Mouse (Mus musculus) CH12.LX (cell line): ENCODE data around the gene Prkcd. TPM values are rescaled to one million over a fixed set of nuclear protein-coding genes. Genes with fewer than 3 reads are reported as not detected.

Experiments used
- DNase-seq: peaks from one replicate; pipeline ENCODE4 v3.0.0-alpha.2; 2013; ENCODE audit errors: extremely low read depth
- H3K27ac ChIP-seq: 2 replicates; pipeline ENCODE4 v1.5.1; 2012; ENCODE audit warnings: low read depth, mild to moderate bottlenecking, control low read depth, moderate library complexity; ENCODE audit not compliant: insufficient read depth
- H3K27me3 ChIP-seq: replicated peaks from 2 replicates; pipeline ENCODE3; 2012; ENCODE audit warnings: inconsistent platforms
- H3K36me3 ChIP-seq, 2 experiments: replicated peaks in 1 of 2; 2 replicates each; pipeline versions ENCODE3 to v1.6.1; 2012; ENCODE audit warnings: inconsistent platforms in 1 of 2, low read length in 1 of 2, mild to moderate bottlenecking in 1 of 2, mixed read lengths in 1 of 2, moderate library complexity in 1 of 2; ENCODE audit not compliant: control insufficient read depth in 1 of 2, insufficient read depth in 1 of 2
- H3K4me1 ChIP-seq, 2 experiments: 2 replicates each; pipeline ENCODE4 v1.6.1; 2012; ENCODE audit warnings: inconsistent platforms in 1 of 2, moderate library complexity in 1 of 2; ENCODE audit not compliant: insufficient read depth in 2 of 2, control insufficient read depth in 1 of 2
- H3K4me2 ChIP-seq: 2 replicates; pipeline ENCODE4 v1.6.1; 2012; ENCODE audit warnings: low read depth, mild to moderate bottlenecking, control low read depth; ENCODE audit not compliant: poor library complexity, insufficient read depth, severe bottlenecking
- H3K4me3 ChIP-seq, 3 experiments: fragments of 150-350 bp in 1 of 3; sonication (generic) in 1 of 3; replicated peaks in 1 of 3; 2 replicates each; pipeline versions ENCODE3 to v1.5.1; 2011 to 2012; ENCODE audit warnings: low read depth in 2 of 3, low read length in 2 of 3, mild to moderate bottlenecking in 2 of 3, moderate library complexity in 2 of 3, control low read depth in 1 of 3, improper control_type of control experiment in 1 of 3, inconsistent platforms in 1 of 3, mixed read lengths in 1 of 3; ENCODE audit not compliant: poor library complexity in 1 of 3
- H3K79me2 ChIP-seq: replicated peaks from 2 replicates; pipeline ENCODE4 v1.6.1; 2012; ENCODE audit warnings: mild to moderate bottlenecking, moderate library complexity; ENCODE audit not compliant: control insufficient read depth, poor library complexity, insufficient read depth, severe bottlenecking; ENCODE audit errors: extremely low read depth
- H3K9ac ChIP-seq: 2 replicates; pipeline ENCODE4 v1.6.1; 2012; ENCODE audit warnings: low read depth, mild to moderate bottlenecking, control low read depth, moderate library complexity; ENCODE audit not compliant: insufficient read depth
- H3K9me3 ChIP-seq: replicated peaks from 2 replicates; pipeline ENCODE3; 2012; ENCODE audit warnings: low read length, inconsistent platforms, mixed read lengths
- BHLHE40 ChIP-seq: IDR thresholded peaks from 2 replicates; pipeline ENCODE4 v1.6.1; 2011; ENCODE audit warnings: mild to moderate bottlenecking, low read depth, low read length, improper control_type of control experiment
- CHD2 ChIP-seq: IDR thresholded peaks from 2 replicates; pipeline ENCODE4 v1.6.1; 2011; ENCODE audit warnings: low read length, improper control_type of control experiment
- CTCF ChIP-seq, 2 experiments: IDR thresholded peaks in 1 of 2; conservative IDR thresholded peaks in 1 of 2; 2 replicates each; pipeline ENCODE4 v1.5.1; 2011 to 2012; ENCODE audit warnings: low read depth in 2 of 2, low read length in 2 of 2, improper control_type of control experiment in 1 of 2, inconsistent platforms in 1 of 2, mild to moderate bottlenecking in 1 of 2, moderate library complexity in 1 of 2
- E2F4 ChIP-seq: IDR thresholded peaks from 2 replicates; pipeline ENCODE4 v1.6.1; 2011; ENCODE audit warnings: low read depth, low read length, improper control_type of control experiment; ENCODE audit not compliant: insufficient replicate concordance
- ELF1 ChIP-seq: IDR thresholded peaks from 2 replicates; pipeline ENCODE4 v1.6.1; 2014; ENCODE audit warnings: low read depth, mild to moderate bottlenecking, inconsistent platforms, low read length, improper control_type of control experiment
- EP300 ChIP-seq: IDR thresholded peaks from 2 replicates; pipeline ENCODE4 v1.6.1; 2011; ENCODE audit warnings: low read length, improper control_type of control experiment
- ETS1 ChIP-seq: conservative IDR thresholded peaks from 2 replicates; pipeline ENCODE4 v1.6.1; 2012; ENCODE audit warnings: low read depth, mild to moderate bottlenecking, inconsistent platforms, low read length, improper control_type of control experiment, moderate library complexity
- GABPA ChIP-seq: IDR thresholded peaks from 2 replicates; pipeline ENCODE4 v1.6.1; 2012; ENCODE audit warnings: low read depth, low read length, improper control_type of control experiment, inconsistent platforms; ENCODE audit not compliant: insufficient replicate concordance
- HCFC1 ChIP-seq: IDR thresholded peaks from 2 replicates; pipeline ENCODE4 v1.6.1; 2012; ENCODE audit warnings: low read depth, mild to moderate bottlenecking, inconsistent platforms, low read length, improper control_type of control experiment
- IRF4 ChIP-seq: IDR thresholded peaks from 2 replicates; pipeline ENCODE4 v1.6.1; 2014; ENCODE audit warnings: low read depth, mild to moderate bottlenecking, inconsistent platforms, low read length, improper control_type of control experiment
- JUN ChIP-seq: IDR thresholded peaks from 2 replicates; pipeline ENCODE4 v1.6.1; 2011; ENCODE audit warnings: low read depth, mild to moderate bottlenecking, low read length, improper control_type of control experiment, moderate library complexity; ENCODE audit not compliant: insufficient read depth
- KAT2A ChIP-seq: IDR thresholded peaks from 2 replicates; pipeline ENCODE4 v1.6.1; 2012; ENCODE audit warnings: low read length, improper control_type of control experiment, inconsistent platforms; ENCODE audit not compliant: insufficient replicate concordance
- MAZ ChIP-seq: IDR thresholded peaks from 2 replicates; pipeline ENCODE4 v1.6.1; 2012; ENCODE audit warnings: low read depth, mild to moderate bottlenecking, inconsistent platforms, low read length, improper control_type of control experiment, moderate library complexity
- MXI1 ChIP-seq: IDR thresholded peaks from 2 replicates; pipeline ENCODE4 v1.6.1; 2011; ENCODE audit warnings: mild to moderate bottlenecking, low read depth, low read length, improper control_type of control experiment
- MYC ChIP-seq: IDR thresholded peaks from 2 replicates; pipeline ENCODE4 v1.6.1; 2011; ENCODE audit warnings: low read depth, mild to moderate bottlenecking, improper control_type of control experiment, low read length
- NELFE ChIP-seq: IDR thresholded peaks from 2 replicates; pipeline ENCODE4 v1.6.1; 2011; ENCODE audit warnings: low read depth, low read length, improper control_type of control experiment
- NRF1 ChIP-seq: IDR thresholded peaks from 2 replicates; pipeline ENCODE4 v1.6.1; 2014; ENCODE audit warnings: low read depth, mild to moderate bottlenecking, inconsistent platforms, low read length, improper control_type of control experiment, moderate library complexity
- PAX5 ChIP-seq: IDR thresholded peaks from 2 replicates; pipeline ENCODE4 v1.6.1; 2012; ENCODE audit warnings: low read length, inconsistent platforms, mixed read lengths
- POLR2AphosphoS2 ChIP-seq: IDR thresholded peaks from 2 replicates; pipeline ENCODE4 v1.6.1; 2011; ENCODE audit warnings: low read depth, low read length, improper control_type of control experiment
- RCOR1 ChIP-seq: conservative IDR thresholded peaks from 2 replicates; pipeline ENCODE4 v1.6.1; 2012; ENCODE audit warnings: low read depth, mild to moderate bottlenecking, inconsistent platforms, low read length, improper control_type of control experiment
- TCF12 ChIP-seq: IDR thresholded peaks from 2 replicates; pipeline ENCODE4 v1.6.1; 2014; ENCODE audit warnings: low read depth, mild to moderate bottlenecking, inconsistent platforms, low read length, improper control_type of control experiment
- UBTF ChIP-seq: IDR thresholded peaks from 2 replicates; pipeline ENCODE4 v1.6.1; 2012; ENCODE audit warnings: low read depth, mild to moderate bottlenecking, inconsistent platforms, low read length, improper control_type of control experiment, moderate library complexity
- ZC3H11A ChIP-seq: IDR thresholded peaks from 2 replicates; pipeline ENCODE4 v1.6.1; 2012; ENCODE audit warnings: low read depth, mild to moderate bottlenecking, inconsistent platforms, low read length, improper control_type of control experiment
- ZKSCAN1 ChIP-seq: IDR thresholded peaks from 2 replicates; pipeline ENCODE4 v1.6.1; 2012; ENCODE audit warnings: low read depth, inconsistent platforms, low read length, improper control_type of control experiment, borderline replicate concordance
- ZMIZ1 ChIP-seq: IDR thresholded peaks from 2 replicates; pipeline ENCODE4 v1.6.1; 2012; ENCODE audit warnings: low read depth, mild to moderate bottlenecking, inconsistent platforms, low read length, improper control_type of control experiment
- ZNF384 ChIP-seq: IDR thresholded peaks from 2 replicates; pipeline ENCODE4 v1.6.1; 2012; ENCODE audit warnings: low read depth, low read length, improper control_type of control experiment, inconsistent platforms
- dilution Hi-C: fragments of 300-500 bp; cut with MboI; formaldehyde crosslinking; loops from 2 replicates; pipeline ENCODE4 v1.14.3; 2020; ENCODE audit warnings: low sequenced_read_pairs; ENCODE audit not compliant: extremely low pct_unique_long_range_greater_than_20kb, extremely low pct_ligation_motif_present
- in situ Hi-C: fragments of 300-500 bp; cut with MboI; formaldehyde crosslinking; loops from 3 replicates; pipeline ENCODE4 v1.14.3; 2019; ENCODE audit warnings: low sequenced_read_pairs, low pct_ligation_motif_present, low pct_unique_long_range_greater_than_20kb, mixed read lengths
- polyA plus RNA-seq: library from polyadenylated mRNA; unstranded; fragments of >175 nt; gene quantifications from 2 replicates; pipeline ENCODE4 v1.2.1, GENCODE M21; 2012; ENCODE audit warnings: low read depth; ENCODE audit not compliant: insufficient read length
- total RNA-seq, 2 experiments: library from RNA; depleted of rRNA; stranded (reverse); fragments of 300-350 nt in 1 of 2; fragments of >200 nt in 1 of 2; gene quantifications; 2 replicates each; pipeline ENCODE4 v1.2.3; 2012 to 2014

Prkcd gene
- total and polyA plus RNA-seq, 3 experiments = 109 to 186 (median 122) TPM

- dilution Hi-C loops = no loop called here
- Histone ChIP-seq H3K27ac (no peak overlapping the region), H3K27me3 (no peaks in the 10 kb centered on the region), H3K9me3 (no peaks in the 10 kb centered on the region), H3K4me3 (no peak overlapping the region), H3K4me1 (peaks cover 0 to 31% of the 10 kb centered on the region in 2 experiments; a peak in 2 of 4 replicates), H3K9ac (no peak overlapping the region), H3K79me2 (peaks cover 13% of the 10 kb centered on the region), H3K4me2 (no peak overlapping the region), H3K36me3 (peaks cover 65 to 94% of the 10 kb centered on the region in 2 experiments)
- DNase-seq = no peak
- in situ Hi-C loops = no loop called here
- TF ChIP-seq E2F4 (no peak), NRF1 (no peak), MXI1 (no peak), RCOR1 (no peak), CTCF (conservative IDR thresholded peaks at IDR 0.05 in 1 of 2, IDR thresholded peaks at IDR 0.05 in 1 of 2; ENCODE audit: low read depth in 2 of 2, low read length in 2 of 2) (no peak), ETS1 (no peak), KAT2A (no peak), UBTF (no peak), EP300 (no peak), JUN (no peak), ZNF384 (no peak), PAX5 (no peak), HCFC1 (no peak), ELF1 (no peak), CHD2 (no peak), MYC (no peak), MAZ (no peak), BHLHE40 (no peak), TCF12 (no peak), NELFE (no peak)
Observed at GRCm38 (mm10) chr14:30561470-30562187, 64.4 kb downstream of the Prkcd start.

- no peak overlapping the region for H3K4me2 ChIP-seq
- no peaks in the 10 kb centered on the region for H3K27me3 ChIP-seq
- H3K36me3 ChIP-seq = peaks cover 65 to 94% of the 10 kb centered on the region in 2 experiments
- no peak for DNase-seq
- no peak overlapping the region for H3K4me3 ChIP-seq
- no peak for TF ChIP-seq TCF12
- TF ChIP-seq BHLHE40 = no peak
- no peak for TF ChIP-seq EP300
- no peak for TF ChIP-seq POLR2AphosphoS2
- TF ChIP-seq IRF4 = no peak
- no peak for TF ChIP-seq HCFC1
- no peak for TF ChIP-seq ZC3H11A
- no peak for TF ChIP-seq PAX5
- no peak for TF ChIP-seq ZMIZ1
- no peak for TF ChIP-seq GABPA
- TF ChIP-seq E2F4 = no peak
- no peak for TF ChIP-seq ETS1
- no peak for TF ChIP-seq ZKSCAN1
- no peak for TF ChIP-seq JUN
- no peak for TF ChIP-seq RCOR1
- no peaks in the 10 kb centered on the region for H3K9me3 ChIP-seq
- no peak overlapping the region for H3K9ac ChIP-seq
- peaks cover 19% of the 10 kb centered on the region for H3K79me2 ChIP-seq
- H3K4me1 ChIP-seq = peaks cover 4 to 38% of the 10 kb centered on the region in 2 experiments
- in situ Hi-C loops = no loop called here
- dilution Hi-C loops = no loop called here
- H3K27ac ChIP-seq = no peak overlapping the region
Observed at GRCm38 (mm10) chr14:30560803-30561389, 65.1 kb downstream of the Prkcd start.
